Comparison of ENCODE assay signal across 10 mouse cellular contexts in the genomic region with DNA sequence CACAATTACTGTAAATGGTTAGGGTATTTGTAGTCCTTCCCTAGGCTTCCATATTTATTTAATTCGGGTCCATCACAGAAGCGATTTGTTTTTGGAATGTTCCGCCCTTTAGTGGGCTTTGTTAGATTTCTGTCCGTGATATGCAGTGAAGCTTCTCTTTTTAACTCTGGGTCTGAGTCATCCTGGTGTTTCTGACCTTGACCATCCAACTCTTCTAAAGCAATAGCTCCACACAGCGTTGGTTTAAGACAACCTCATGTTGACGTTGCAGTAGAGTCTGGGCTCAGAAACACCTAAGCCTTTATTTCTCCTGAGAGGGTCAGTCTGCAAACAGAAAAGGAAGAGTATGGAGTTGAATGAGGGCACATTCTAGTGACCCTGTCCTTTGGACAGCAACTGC.
"Had no signal": no experiment of that assay in that cellular context is flagged by ENCODE, and none has a peak within 500 bp of the region (broad histone marks: within the 10 kb centered on the region; RNA-seq: fewer than 3 reads in every experiment).

No protein-coding gene starts in this region.

- DNase-seq: kidney, postnatal 25 days; layer of hippocampus, postnatal 36 days; liver, embryonic 13.5 days; lung, adult 2 months; lung, postnatal 14 days; lung, postnatal 4 days; midbrain, embryonic 14.5 days; thymus, adult 2 months; thymus, postnatal 14 days; thymus, postnatal 4 days had no signal
